Mouse (Mus musculus): Measurements from ENCODE around the gene Agpat2. TPM values are rescaled to one million over a fixed set of nuclear protein-coding genes. Genes with fewer than 3 reads are reported as not detected.

Gene Agpat2
- 10.1 and 10.2 TPM in 2 replicates for polyA plus RNA-seq (2016; fragmentation: Nextera tagmentation; extraction: Ambion mirVana)

GRCm38 (mm10) chr2:26603720-26604671 is at the start of gene Agpat2:
TSS of gene Agpat2 (minus strand) at chr2:26604417.
- Histone ChIP-seq H3K9me3 (no peaks in the 10 kb centered on the region), H3K4me3 (peak within 1 kb of the TSS; percentile 68), H3K27ac (peak within 1 kb of the TSS; percentile 83), H3K27me3 (ENCODE audit: poor library complexity, severe bottlenecking) (peaks cover 72% of the 10 kb centered on the region), H3K36me3 (replicated peaks) (no peaks in the 10 kb centered on the region), H3K4me1 (peaks cover 29% of the 10 kb centered on the region)
- WGBS, result under 1% methylated on average over 103 of the region's 103 CpGs
- DNase-seq (ENCODE audit: extremely low spot score, low spot score), result peak; percentile 58

- 36% methylated on average over 3 of the region's 3 CpGs for WGBS
- no peaks in the 10 kb centered on the region for H3K36me3 ChIP-seq (replicated peaks)
- H3K27me3 ChIP-seq (ENCODE audit: poor library complexity, severe bottlenecking), result no peaks in the 10 kb centered on the region
- no peak overlapping the region for H3K27ac ChIP-seq
- H3K9me3 ChIP-seq, result no peaks in the 10 kb centered on the region
- peak; percentile 84 for DNase-seq (ENCODE audit: extremely low spot score, low spot score)
- H3K4me1 ChIP-seq, result no peaks in the 10 kb centered on the region
- H3K4me3 ChIP-seq, result peak overlapping the region; percentile 11; the same call in 1 of the 2 replicates
Measured at GRCm38 (mm10) chr2:26646643-26647293, 42.6 kb upstream of the Agpat2 start.

DNA sequence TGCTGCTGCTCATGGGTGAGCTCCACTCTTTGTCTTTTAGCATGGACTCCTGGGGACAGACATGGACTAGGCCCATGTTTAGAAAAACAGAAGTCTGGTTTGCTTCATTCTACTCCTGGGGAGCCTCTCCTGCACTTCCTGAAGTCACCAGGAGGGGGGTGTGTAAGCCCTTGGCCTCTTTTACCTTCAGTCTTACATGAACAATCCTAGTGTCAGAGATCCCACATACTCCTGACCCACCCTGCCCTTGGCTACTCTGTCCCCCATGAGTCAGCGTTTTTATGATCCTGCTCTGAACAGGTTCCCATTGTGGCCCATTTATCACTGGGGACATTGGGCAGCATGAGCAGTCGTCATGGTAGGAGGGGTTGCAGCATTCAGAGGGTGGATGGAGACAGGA is 39.7 kb upstream of the Agpat2 start:
- no peak for DNase-seq (ENCODE audit: extremely low spot score, low spot score)
- no peaks in the 10 kb centered on the region for H3K9me3 ChIP-seq
- no peak overlapping the region for H3K4me3 ChIP-seq
- peaks cover 3% of the 10 kb centered on the region for H3K36me3 ChIP-seq (replicated peaks)
- peaks cover 12% of the 10 kb centered on the region for H3K4me1 ChIP-seq
- 79% methylated on average over 2 of the region's 2 CpGs for WGBS
- no peaks in the 10 kb centered on the region for H3K27me3 ChIP-seq (ENCODE audit: poor library complexity, severe bottlenecking)
- no peak overlapping the region for H3K27ac ChIP-seq

DNA sequence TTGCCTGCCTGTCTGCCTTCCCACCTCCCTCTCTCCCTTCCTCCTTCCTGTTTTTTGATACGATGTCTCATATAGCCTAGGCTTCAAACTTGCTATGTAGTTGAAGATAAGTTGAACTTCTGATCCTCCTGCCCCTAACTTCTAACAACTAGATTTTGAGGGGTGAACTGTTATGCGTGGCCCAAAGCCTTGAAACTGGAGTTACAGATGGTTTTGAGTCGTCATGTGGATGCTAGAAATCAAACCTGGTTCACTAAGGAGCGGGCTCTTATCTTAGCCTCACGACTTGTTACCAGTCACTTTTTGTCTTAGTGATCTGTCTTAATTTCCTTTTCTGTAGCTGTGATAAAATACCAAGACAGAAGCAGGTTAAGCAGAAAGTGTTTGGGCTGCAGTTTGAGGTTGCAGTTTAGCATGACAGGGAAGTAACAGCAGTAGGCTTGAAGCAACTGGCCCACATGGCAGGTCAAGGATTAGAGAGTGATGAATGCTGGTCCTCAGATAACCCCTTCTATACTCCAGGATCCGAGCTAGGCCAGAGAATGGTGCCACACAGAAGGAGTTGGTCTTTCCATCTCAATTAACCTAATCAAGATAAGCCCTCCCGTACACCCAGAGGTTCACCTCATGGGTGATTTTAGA is 36.9 kb upstream of the Agpat2 start:
- Histone ChIP-seq H3K4me3 (no peak overlapping the region), H3K36me3 (replicated peaks) (peaks cover 31% of the 10 kb centered on the region), H3K9me3 (no peaks in the 10 kb centered on the region), H3K27me3 (ENCODE audit: poor library complexity, severe bottlenecking) (no peaks in the 10 kb centered on the region), H3K4me1 (peaks cover 32% of the 10 kb centered on the region), H3K27ac (peak overlapping the region; percentile 93; the same call in 1 of the 2 replicates)
- no peak for DNase-seq (ENCODE audit: extremely low spot score, low spot score)
- WGBS, result 86% methylated on average over 7 of the region's 7 CpGs

DNA sequence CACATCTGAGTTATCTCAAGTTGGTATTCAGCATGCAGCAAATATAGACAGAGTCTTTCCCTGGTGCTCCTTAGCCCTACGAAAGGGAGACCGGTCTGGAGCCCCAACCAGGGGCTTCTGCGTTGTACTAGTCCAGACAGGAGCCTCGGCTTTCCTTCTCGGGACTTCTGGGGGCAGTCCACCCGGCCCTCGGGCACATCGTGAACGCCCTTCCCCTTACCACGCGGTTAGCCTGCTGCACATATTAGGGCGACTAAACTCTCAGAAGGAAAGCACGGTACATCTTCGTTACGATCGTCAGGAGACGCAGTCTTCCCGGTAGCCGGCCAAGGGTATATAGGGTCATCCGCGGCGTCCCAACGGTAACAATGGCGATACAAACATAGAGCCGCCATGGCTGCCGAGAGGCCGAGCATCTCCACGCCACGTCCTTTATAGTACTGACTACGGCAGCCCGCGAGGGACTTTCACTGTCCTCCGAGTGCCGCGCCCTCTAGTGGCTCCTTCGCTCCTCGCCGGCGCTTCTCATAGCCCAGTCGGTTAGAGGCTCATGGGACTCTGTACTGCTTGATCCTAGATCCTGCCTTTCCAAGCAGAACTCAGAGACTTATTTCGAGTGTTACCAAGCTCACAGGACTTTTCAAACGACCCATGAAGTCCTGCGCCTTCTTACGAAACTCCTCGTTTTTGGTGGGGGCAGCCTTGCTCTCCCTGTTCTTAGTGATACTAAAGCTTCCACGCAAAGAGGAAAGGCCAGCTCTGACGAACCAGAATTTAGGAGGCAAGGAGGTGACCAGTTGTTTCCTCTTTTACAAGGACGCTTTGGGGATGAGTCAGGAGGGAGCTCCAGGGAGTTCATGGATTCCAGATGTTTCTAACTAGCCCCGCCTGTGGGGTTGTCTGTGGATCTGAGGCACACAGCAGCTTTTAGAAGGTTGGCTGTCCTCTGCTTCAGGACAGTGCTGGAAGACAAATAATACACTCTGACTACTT is 35.9 kb upstream of the Agpat2 start:
- H3K36me3 ChIP-seq (replicated peaks), result peaks cover 41% of the 10 kb centered on the region
- H3K4me3 ChIP-seq, result peak overlapping the region; percentile 79
- no peaks in the 10 kb centered on the region for H3K27me3 ChIP-seq (ENCODE audit: poor library complexity, severe bottlenecking)
- peaks cover 42% of the 10 kb centered on the region for H3K4me1 ChIP-seq
- peak overlapping the region; percentile 93 for H3K27ac ChIP-seq
- peak; percentile 97 for DNase-seq (ENCODE audit: extremely low spot score, low spot score)
- no peaks in the 10 kb centered on the region for H3K9me3 ChIP-seq
- 4% methylated on average over 49 of the region's 49 CpGs for WGBS

DNA sequence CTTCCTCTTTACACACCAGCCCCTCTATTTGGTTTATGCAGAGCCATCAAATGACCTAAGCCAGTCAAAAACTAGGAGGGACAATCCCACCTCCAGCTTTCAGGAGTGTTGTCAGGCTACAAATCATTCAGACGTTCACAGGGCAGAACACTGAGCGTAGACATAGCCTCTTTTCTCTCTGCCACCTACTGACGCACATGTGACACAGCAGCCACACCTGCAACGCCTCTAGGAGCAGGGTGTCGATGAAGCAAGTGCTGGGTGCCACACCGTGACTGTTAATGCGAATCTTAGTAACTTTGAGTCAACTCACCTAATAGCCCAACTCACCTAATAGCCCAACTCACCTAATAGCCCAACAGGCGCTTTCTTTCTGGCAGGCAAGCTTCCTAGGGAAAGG is 34.9 kb upstream of the Agpat2 start:
- peak overlapping the region; percentile 93 for H3K27ac ChIP-seq

DNA sequence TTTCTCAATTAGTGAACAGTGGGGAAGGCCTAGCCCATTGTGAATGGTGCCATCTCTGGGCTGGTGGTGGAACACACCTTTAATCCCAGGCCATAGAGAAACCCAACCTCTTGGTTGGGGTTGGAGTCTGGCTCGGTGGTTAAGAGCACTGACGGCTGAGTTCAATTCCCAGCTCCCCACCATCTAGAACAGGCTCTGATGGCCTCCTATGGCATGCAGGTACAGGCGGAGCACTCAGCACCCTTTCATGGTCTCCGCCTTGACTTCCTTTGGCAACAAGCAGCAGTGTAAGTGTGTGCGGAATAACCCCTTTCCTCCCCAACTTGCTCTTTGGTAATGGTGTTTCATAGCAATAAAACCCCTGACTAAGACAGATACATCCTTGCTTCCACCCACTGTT is 34.4 kb upstream of the Agpat2 start:
- H3K27ac ChIP-seq, result peak overlapping the region; percentile 93
- peaks cover 57% of the 10 kb centered on the region for H3K36me3 ChIP-seq (replicated peaks)
- H3K4me1 ChIP-seq, result peaks cover 58% of the 10 kb centered on the region
- 77% methylated on average over 5 of the region's 5 CpGs for WGBS
- no peaks in the 10 kb centered on the region for H3K9me3 ChIP-seq
- H3K27me3 ChIP-seq (ENCODE audit: poor library complexity, severe bottlenecking), result no peaks in the 10 kb centered on the region
- peak overlapping the region; percentile 79 for H3K4me3 ChIP-seq
- no peak for DNase-seq (ENCODE audit: extremely low spot score, low spot score)

More for the DNA sequence above, 34.9 kb upstream of the Agpat2 start:
- H3K27me3 ChIP-seq (ENCODE audit: poor library complexity, severe bottlenecking), result no peaks in the 10 kb centered on the region
- peaks cover 52% of the 10 kb centered on the region for H3K36me3 ChIP-seq (replicated peaks)
- 15% methylated on average over 8 of the region's 8 CpGs for WGBS
- H3K4me1 ChIP-seq, result peaks cover 53% of the 10 kb centered on the region
- DNase-seq (ENCODE audit: extremely low spot score, low spot score), result no peak
- no peaks in the 10 kb centered on the region for H3K9me3 ChIP-seq
- H3K4me3 ChIP-seq, result peak overlapping the region; percentile 79

- WGBS, result 87% methylated on average over 5 of the region's 5 CpGs
- DNase-seq (ENCODE audit: extremely low spot score, low spot score), result no peak
- H3K27me3 ChIP-seq (ENCODE audit: poor library complexity, severe bottlenecking), result no peaks in the 10 kb centered on the region
- peak overlapping the region; percentile 93 for H3K27ac ChIP-seq
- H3K4me3 ChIP-seq, result peak overlapping the region; percentile 79
- H3K9me3 ChIP-seq, result no peaks in the 10 kb centered on the region
- peaks cover 62% of the 10 kb centered on the region for H3K36me3 ChIP-seq (replicated peaks)
- H3K4me1 ChIP-seq, result peaks cover 61% of the 10 kb centered on the region
Measured at GRCm38 (mm10) chr2:26638039-26638438, 33.8 kb upstream of the Agpat2 start.

- Histone ChIP-seq H3K9me3 (no peaks in the 10 kb centered on the region), H3K4me1 (peaks cover 67% of the 10 kb centered on the region), H3K4me3 (peak overlapping the region; percentile 79; the same call in 1 of the 2 replicates), H3K27me3 (ENCODE audit: poor library complexity, severe bottlenecking) (no peaks in the 10 kb centered on the region), H3K27ac (no peak overlapping the region), H3K36me3 (replicated peaks) (peaks cover 68% of the 10 kb centered on the region)
- DNase-seq (ENCODE audit: extremely low spot score, low spot score), result no peak
- WGBS, result 88% methylated on average over 4 of the region's 4 CpGs
Measured at GRCm38 (mm10) chr2:26637316-26637932, 33.2 kb upstream of the Agpat2 start.

DNA sequence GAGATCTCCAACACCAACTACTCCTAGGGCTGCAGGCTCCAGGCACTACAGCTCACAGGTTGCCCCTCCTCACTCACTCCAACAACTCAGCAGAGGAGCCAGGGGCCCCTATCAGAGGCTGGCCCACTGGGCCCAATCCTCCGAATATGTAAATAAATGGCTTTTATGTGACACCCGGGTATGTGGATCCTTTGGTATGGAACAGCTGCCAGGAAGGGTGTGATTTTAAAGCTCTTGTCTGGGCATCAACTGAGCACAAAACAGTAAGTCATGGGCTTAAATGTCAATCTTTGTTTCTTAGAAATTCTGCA is 32.1 kb upstream of the Agpat2 start:
- 67% methylated on average over 2 of the region's 2 CpGs for WGBS
- H3K9me3 ChIP-seq, result no peaks in the 10 kb centered on the region
- H3K27me3 ChIP-seq (ENCODE audit: poor library complexity, severe bottlenecking), result no peaks in the 10 kb centered on the region
- peaks cover 72% of the 10 kb centered on the region for H3K36me3 ChIP-seq (replicated peaks)
- no peak overlapping the region for H3K4me3 ChIP-seq
- H3K27ac ChIP-seq, result no peak overlapping the region
- H3K4me1 ChIP-seq, result peaks cover 71% of the 10 kb centered on the region
- DNase-seq (ENCODE audit: extremely low spot score, low spot score), result no peak

DNA sequence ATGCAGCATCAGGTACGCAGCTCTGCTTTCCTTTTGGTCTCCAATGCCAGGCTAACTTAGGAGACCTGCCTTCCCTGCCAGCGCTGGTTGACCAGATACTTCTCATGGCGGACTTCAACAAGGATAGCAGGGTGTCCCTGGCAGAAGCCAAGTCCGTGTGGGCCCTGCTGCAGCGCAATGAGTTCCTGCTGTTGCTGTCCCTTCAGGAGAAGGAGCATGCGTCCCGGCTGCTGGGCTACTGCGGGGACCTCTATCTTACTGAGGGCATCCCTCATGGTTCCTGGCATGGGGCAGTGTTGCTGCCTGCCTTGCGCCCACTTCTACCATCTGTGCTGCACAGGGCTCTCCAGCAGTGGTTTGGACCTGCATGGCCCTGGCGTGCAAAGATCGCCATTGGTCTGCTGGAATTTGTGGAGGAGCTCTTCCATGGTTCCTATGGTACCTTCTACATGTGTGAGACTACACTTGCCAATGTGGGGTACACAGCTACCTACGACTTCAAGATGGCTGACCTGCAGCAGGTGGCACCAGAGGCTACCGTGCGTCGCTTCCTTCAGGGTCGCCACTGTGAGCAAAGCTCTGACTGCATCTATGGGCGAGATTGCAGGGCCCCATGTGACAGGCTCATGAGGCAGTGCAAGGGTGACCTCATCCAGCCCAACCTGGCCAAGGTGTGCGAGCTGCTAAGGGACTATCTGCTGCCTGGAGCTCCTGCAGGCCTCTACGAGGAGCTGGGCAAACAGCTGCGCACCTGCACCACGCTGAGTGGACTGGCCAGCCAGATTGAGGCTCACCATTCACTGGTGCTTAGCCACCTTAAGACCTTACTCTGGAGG is 31.5 kb upstream of the Agpat2 start:
- no peak overlapping the region for H3K27ac ChIP-seq
- WGBS, result 68% methylated on average over 21 of the region's 21 CpGs
- H3K4me3 ChIP-seq, result 0 out of 2 replicates have a peak overlapping the region, but pooled peaks have one; percentile 13
- no peaks in the 10 kb centered on the region for H3K9me3 ChIP-seq
- no peaks in the 10 kb centered on the region for H3K27me3 ChIP-seq (ENCODE audit: poor library complexity, severe bottlenecking)
- DNase-seq (ENCODE audit: extremely low spot score, low spot score), result no peak
- H3K4me1 ChIP-seq, result peaks cover 72% of the 10 kb centered on the region
- H3K36me3 ChIP-seq (replicated peaks), result peaks cover 72% of the 10 kb centered on the region

Data from forebrain, embryonic 10.5 days (tissue).